Mouse (Mus musculus) hematopoietic stem cell, adult 5-6 weeks (primary cell): ENCODE measurements around the gene Hoxa7. TPM values are rescaled to one million over a fixed set of nuclear protein-coding genes. Genes with fewer than 3 reads are reported as not detected.

Source experiments
- ATAC-seq, 2 experiments: fragments of 125-278 bp in 1 of 2; replicated peaks in 1 of 2; 2 replicates each; pipeline ENCODE4 v1.8.0; 2016 to 2017; ENCODE audit warnings: inconsistent platforms in 2 of 2, mild to moderate bottlenecking in 2 of 2, moderate number of reproducible peaks in 2 of 2, low read depth in 1 of 2, moderate TSS enrichment in 1 of 2; ENCODE audit not compliant: low FRiP score in 2 of 2, poor library complexity in 2 of 2, severe bottlenecking in 2 of 2, insufficient read depth in 1 of 2, low TSS enrichment in 1 of 2
- total RNA-seq: library from RNA; stranded (forward); fragments of 172-1452, 232-1000 nt; gene quantifications from 2 replicates; pipeline ENCODE4 v1.2.3, GENCODE M21; 2017

Gene Hoxa7
- total RNA-seq, 1 experiment from 2014 or later = 15.6 TPM

- ATAC-seq = no peak
Observed at GRCm38 (mm10) chr6:52208868-52209684, 12.6 kb downstream of the Hoxa7 start.

- no peak for ATAC-seq
Observed at GRCm38 (mm10) chr6:52208072-52208867, 13.4 kb downstream of the Hoxa7 start, which contains the start of gene Hoxa6. Gene Hoxa6, minus strand, starts transcription at chr6:52208722.

GRCm38 (mm10) chr6:52207684-52207976 lies 14.0 kb downstream of the Hoxa7 start:
- ATAC-seq = no peak

- no peak for ATAC-seq
Observed at GRCm38 (mm10) chr6:52206882-52207683, 14.6 kb downstream of the Hoxa7 start.

- no peak for ATAC-seq
Observed at GRCm38 (mm10) chr6:52205638-52206621, 15.7 kb downstream of the Hoxa7 start.

GRCm38 (mm10) chr6:52205221-52205620 lies 16.4 kb downstream of the Hoxa7 start:
- no peak for ATAC-seq

- peak in 1 of 2 experiments; percentile 18; a peak in 1 of 4 replicates for ATAC-seq
Observed at GRCm38 (mm10) chr6:52204050-52204752, 17.5 kb downstream of the Hoxa7 start, which contains the start of gene Hoxa5. Gene Hoxa5, minus strand, starts transcription at chr6:52204587.

GRCm38 (mm10) chr6:52203371-52204049 lies 18.1 kb downstream of the Hoxa7 start:
- no peak for ATAC-seq

GRCm38 (mm10) chr6:52203121-52203370 lies 18.6 kb downstream of the Hoxa7 start:
- ATAC-seq = no peak

- no peak for ATAC-seq
Observed at GRCm38 (mm10) chr6:52202362-52203120, 19.1 kb downstream of the Hoxa7 start.

GRCm38 (mm10) chr6:52201269-52201668 lies 20.4 kb downstream of the Hoxa7 start:
- ATAC-seq = no peak

GRCm38 (mm10) chr6:52200751-52201250 lies 20.9 kb downstream of the Hoxa7 start:
- no peak for ATAC-seq

GRCm38 (mm10) chr6:52200073-52200750 lies 21.4 kb downstream of the Hoxa7 start:
- ATAC-seq = no peak

GRCm38 (mm10) chr6:52197271-52197670 lies 24.4 kb downstream of the Hoxa7 start:
- ATAC-seq = no peak

GRCm38 (mm10) chr6:52196811-52197210 lies 24.8 kb downstream of the Hoxa7 start:
- ATAC-seq = no peak
